Mouse (Mus musculus) cerebral cortex, adult 2 months (tissue): Measurements from ENCODE around the gene Pcbd2.

ENCODE experiments used
- WGBS: fragments of 180-500 bp; shearing (Covaris S2); methylation state at CpG from one replicate; pipeline ENCODE4 v1.1.7; 2018; 5-methylcytosine and 5-hydroxymethylcytosine counted together

Pcbd2 gene

DNA sequence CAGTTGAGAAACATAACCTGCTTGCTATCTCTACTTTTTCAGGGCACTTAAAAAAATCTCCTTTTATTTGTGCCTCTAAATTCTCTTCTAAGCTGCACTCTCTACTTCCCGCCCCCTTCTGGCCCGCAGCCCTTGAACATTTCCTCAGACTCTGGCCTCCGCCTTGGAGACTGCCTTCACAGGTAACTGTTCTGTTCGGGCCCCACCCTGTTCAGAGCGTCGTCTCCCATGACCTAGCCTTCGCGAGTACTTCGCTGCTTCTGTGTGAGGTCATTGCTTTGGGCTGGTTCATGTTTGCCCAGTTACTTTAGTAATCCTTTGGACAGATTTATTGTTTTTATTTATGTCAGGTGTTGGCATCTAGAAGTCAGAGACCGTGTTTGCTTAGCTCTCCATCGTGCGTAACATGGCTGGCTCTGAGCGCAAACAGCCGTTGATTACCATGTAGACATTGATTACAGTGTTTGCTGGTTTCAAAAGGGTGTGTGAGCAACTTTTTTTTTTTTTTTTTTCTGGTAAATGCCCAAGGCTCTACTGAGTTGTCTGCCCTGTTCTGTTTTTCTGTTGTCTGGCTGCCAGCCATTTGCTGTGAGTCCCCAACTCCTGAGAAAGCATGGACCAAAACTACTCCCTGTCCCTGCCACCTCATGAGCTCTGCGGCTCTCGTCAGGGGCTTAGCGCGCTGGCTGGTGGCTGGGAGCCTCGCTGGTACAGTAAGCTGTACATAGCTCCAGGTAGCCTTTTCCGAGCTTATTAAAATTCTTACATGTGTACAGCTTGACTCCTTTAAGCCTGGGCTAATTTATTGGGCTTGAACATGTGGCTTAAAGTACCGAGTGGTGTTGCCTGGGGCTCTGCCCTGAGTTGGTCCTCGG, 6.7 kb downstream of the Pcbd2 start:
- WGBS: 81% methylated on average over 22 of the region's 22 CpGs

DNA sequence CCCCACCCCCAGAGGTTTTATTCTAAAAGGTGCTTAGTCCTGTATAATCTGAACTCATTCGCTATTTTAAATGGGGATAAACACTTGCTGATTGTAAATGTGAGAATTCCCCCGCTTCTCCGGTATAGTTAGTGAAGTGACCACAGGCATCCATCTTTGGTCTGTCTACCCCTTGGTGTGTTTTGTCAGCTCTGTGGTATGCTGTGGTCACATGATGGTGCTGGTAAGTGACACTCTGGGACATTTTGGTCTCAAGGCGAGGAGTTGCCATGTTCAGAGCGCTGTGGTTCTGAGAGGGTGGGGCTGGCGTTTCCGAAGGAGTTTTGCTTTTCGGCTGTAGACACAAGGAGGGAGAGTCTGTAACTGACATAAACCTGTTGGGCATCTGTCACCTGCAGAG, 10.7 kb downstream of the Pcbd2 start:
- 96% methylated on average over 8 of the region's 8 CpGs for WGBS

- 53% methylated on average over 8 of the region's 8 CpGs for WGBS
Measured at GRCm38 (mm10) chr13:55742306-55742705, 15.1 kb downstream of the Pcbd2 start.

DNA sequence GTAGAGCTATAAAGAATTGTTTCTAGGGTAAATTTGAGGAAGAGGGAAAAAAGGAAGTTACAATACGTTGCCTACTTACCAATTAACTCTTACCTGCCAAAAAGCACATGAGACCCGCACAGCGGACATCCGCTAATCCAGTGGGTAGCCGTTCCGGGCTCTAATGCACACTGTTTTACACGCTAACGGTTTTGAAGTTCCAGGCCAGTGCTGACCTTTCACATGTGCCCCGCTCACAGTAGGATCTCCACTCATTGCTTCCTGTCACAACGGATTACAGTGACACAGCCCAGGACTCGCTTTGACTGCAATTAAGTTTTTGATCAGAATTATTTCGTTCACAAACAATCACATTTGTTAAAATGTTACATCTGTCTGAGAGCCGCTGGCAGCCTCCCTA, 27.2 kb downstream of the Pcbd2 start:
- 86% methylated on average over 13 of the region's 13 CpGs for WGBS

GRCm38 (mm10) chr13:55756789-55757188, 29.6 kb downstream of the Pcbd2 start:
- WGBS: 51% methylated on average over 8 of the region's 8 CpGs

DNA sequence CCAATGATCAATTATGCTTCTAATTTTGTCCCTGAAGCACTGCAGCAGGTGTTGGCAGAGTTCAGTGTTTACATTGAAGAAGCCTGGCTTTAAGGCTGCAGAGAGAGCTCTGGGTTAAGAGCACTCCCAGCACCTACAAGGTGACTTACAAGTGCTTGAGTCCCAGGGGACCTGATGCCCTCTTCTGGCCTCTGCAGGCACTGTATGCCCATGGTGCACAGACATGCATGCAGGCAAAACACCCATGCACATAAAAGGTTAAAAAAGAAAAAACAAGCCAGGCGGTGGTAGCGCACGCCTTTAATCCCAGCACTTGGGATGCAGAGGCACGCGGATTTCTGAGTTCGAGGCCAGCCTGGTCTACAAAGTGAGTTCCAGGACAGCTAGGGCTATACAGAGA, 30.5 kb downstream of the Pcbd2 start:
- 89% methylated on average over 6 of the region's 6 CpGs for WGBS

DNA sequence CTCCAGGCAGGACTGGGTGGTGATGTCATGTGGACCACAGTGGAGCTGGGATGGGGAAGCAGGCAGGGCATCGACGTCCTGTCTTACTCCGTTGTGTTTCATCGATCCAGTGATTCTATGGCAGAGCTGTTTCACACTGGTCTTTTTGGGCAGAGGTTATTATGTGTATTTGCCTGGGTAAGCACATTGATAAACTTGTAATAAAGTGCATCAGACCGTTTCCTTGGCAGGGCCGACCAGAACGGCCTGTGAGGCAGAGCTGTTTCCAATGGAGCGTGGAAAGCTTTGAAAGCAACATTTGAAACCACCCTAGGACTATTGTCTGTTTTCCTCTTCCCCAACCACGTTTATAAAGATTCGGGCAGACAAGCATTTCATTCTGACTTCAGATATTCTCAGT, 33.4 kb downstream of the Pcbd2 start:
- WGBS: 58% methylated on average over 10 of the region's 10 CpGs

DNA sequence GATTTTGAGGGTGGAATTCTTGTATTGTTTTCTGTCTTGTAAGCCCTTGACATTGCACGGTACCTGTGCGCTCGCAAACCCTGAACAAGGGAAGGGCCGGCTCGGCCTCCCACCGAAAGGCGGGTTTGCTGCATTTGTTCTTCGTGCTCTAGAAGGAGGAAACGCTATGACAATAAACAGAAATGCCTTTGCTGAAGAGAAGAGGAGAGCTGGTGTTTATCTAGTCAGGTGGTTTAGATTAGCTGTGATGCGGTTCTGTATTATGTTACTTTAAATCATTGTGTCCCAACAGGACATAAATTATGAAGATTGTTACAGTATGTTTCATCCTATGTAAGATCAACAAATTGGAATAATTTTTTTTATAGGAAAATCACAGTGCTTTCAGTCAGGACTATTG, 34.3 kb downstream of the Pcbd2 start:
- WGBS: 79% methylated on average over 10 of the region's 10 CpGs

GRCm38 (mm10) chr13:55774352-55774751, 47.2 kb downstream of the Pcbd2 start:
- WGBS: 93% methylated on average over 7 of the region's 7 CpGs

DNA sequence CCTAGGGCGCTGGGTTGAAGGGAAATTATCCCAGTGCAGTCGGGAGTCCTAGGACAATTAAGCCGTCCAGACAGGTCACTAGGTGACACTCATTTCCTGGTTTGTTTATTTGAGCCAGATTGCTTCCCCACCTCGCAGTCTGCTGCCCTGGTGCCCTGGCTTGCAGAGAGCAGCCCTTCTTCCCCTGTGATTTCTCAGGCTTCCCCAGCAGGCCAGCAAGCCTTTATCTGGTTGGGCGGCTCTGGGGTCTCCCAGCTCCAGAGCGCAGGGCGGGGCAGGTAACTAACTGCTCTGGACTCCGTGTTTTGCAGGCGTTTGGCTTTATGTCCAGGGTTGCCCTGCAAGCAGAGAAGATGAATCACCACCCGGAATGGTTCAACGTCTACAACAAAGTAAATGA, 47.9 kb downstream of the Pcbd2 start:
- WGBS: 81% methylated on average over 11 of the region's 11 CpGs

DNA sequence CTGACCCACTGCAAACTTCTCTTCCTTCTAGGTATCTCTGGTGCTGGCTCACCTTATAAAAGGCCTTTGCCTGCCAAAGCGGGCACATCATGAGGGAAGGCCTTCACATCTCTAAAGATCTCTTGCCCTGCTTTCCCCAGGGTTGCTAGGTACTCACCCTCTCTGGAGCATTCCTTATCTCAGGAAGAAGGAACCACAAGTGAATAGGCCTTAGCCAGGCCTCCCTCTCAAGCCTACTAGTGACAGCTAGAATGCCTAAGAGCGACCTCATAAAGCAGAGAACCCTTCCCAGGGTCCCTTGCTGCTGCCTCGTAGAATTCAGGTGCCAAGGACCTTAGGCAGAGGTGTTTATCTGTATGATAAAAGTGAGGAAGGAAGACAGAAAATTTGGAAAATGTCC, 57.1 kb downstream of the Pcbd2 start, which contains the start of gene Catsper3:
Gene Catsper3, plus strand, starts transcription at position 301 of the 400 bp plus-strand sequence.
- WGBS: 90% methylated on average over 3 of the region's 3 CpGs

DNA sequence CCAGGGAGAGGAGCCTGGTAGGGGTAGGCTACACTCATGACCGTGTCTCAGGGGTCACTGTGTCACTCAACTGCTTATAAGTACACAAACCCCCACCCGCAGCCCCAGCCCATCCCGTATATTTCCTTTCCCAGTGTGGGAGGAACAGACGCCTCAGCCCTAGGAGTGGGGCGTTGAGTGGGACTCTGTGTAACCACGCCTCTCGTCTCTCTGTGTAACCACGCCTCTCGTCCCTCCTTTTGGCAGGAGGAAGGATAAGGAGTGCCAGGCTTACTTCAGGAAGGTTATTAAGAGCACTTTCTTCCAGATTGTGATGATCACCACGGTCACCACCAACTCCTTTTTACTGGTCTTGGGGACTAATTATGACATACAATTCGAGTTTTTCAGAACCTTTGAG, 59.0 kb downstream of the Pcbd2 start:
- WGBS: 75% methylated on average over 11 of the region's 11 CpGs

DNA sequence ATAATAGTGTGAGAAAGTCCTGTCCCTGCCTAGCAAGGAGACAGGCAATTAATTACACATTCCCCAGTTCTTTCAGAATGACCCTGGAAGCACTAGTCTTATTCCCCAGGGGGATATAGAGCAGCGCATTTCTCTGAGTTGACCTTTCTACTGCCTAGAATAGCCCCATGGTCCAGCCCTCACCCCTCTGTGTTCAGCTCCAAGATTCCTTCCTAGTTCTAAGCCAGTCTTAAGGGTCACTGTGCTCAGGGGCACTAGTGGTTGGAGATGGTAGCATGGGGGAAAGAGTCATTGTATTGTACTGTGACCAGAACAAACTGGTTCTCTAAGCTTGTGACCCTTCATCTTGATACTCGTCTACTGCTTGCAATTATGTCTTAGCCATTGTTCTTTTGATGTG, 74.1 kb downstream of the Pcbd2 start:
- 81% methylated on average over 2 of the region's 2 CpGs for WGBS

DNA sequence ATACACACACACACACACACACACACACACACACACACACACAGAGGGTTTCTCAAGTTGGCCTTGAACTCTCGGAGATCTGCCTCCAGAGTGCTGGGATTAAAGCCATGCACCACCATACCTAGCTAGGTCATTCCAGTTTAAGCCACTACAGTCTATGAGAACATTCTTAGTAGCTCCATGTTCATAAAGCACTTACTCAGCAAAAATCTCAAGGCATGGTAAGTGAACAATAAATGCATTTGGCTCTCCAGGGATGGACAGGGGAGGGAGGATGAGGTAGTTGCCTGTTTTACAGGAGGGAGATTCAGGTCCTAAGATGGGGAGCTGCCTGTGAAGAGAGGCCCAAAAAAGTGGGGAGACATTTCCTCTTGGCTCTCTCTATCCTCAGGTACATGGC, 76.8 kb downstream of the Pcbd2 start:
- WGBS: 95% methylated on average over 1 of the region's 1 CpGs

DNA sequence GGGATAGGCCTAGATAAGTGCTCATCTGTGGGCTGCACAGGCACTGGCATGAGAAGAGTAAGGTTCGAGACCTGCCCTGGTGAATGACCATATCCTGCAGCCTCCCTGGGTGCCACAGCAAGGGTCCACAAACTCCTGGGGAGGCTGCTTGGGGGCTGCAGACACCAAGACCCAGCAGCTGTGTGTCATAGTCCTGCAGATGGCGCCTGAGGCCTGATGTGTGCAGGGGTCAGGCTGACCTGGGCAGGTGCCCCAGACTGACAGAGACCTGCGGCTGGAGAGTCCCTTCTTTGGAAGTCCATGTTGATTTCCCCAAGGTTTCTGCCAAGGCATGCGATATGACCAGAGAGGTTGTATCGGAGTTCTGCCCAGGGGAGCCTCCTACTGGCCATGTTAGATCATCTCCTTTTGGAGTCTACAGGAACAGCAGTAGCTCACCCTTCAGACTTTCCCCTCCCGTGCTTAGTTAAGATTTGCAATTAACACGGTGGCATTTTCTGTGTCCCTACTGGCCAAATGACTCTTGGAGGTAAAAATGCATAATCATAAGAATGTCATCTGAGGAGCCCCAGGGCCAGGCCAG, 82.0 kb downstream of the Pcbd2 start:
- 84% methylated on average over 7 of the region's 7 CpGs for WGBS

GRCm38 (mm10) chr13:55809707-55810106, 82.5 kb downstream of the Pcbd2 start:
- WGBS: 97% methylated on average over 10 of the region's 10 CpGs

GRCm38 (mm10) chr13:55810947-55811346, 83.8 kb downstream of the Pcbd2 start:
- WGBS: 67% methylated on average over 5 of the region's 5 CpGs

DNA sequence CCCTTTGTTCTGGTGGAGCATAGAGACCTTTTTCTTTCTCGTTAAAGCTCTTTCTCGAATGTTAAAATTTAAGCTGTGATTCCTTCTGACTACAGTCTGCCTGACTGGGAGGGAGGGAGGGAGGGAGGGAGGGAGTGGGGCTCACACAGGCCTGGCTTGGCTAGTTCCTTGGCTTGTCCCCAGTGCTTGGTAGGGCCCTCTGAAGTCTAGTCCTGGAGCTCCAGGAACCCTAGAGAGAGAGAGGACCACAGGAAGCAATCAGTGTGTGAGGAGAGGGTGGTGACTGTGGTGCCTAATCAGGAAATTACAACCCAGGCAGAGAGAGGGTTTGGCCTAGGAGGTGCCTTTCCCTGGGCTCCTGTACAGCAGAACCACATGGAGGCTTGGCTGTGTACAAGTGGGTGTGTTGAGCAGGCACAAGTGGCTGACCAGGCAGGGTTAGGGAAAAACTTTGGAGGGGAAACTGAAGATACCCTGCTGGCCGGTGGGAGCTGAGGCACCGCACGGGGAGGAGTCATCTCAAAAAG, 86.4 kb downstream of the Pcbd2 start:
- WGBS: 66% methylated on average over 5 of the region's 5 CpGs

DNA sequence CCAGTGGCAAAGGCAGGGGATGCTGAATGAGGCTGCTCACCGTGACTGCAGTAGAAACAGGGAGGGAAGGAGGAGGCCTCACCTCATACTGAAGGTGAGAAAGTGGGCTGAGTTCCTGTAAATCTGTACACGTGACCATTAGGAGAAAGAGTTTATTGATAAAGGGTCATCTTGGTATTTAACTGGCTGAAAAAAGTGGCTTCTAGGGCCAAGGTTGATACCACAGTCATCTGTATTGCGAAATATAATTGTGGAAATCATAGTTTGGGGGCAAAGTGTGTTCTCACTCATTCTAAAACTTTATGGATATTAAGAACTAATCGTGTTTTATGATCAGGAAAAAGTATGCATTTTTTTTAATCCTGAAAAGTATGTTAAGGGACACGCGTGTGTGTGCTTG, 87.7 kb downstream of the Pcbd2 start:
- WGBS: 94% methylated on average over 6 of the region's 6 CpGs

- WGBS: 72% methylated on average over 5 of the region's 5 CpGs
Measured at GRCm38 (mm10) chr13:55822499-55822898, 95.3 kb downstream of the Pcbd2 start.

GRCm38 (mm10) chr13:55824151-55824945, 97.2 kb downstream of the Pcbd2 start:
- WGBS: 33% methylated on average over 10 of the region's 10 CpGs

- WGBS: 3% methylated on average over 32 of the region's 32 CpGs
Measured at GRCm38 (mm10) chr13:55825245-55825681, 98.1 kb downstream of the Pcbd2 start.
